Mouse (Mus musculus) megakaryocyte, embryonic 14.5 days (primary cell): ENCODE measurements around the gene Tns2. TPM values are rescaled to one million over a fixed set of nuclear protein-coding genes. Genes with fewer than 3 reads are reported as not detected.

ENCODE experiments used
- H3K27me3 ChIP-seq: replicated peaks from 2 replicates; pipeline ENCODE3; 2012; ENCODE audit warnings: inconsistent platforms
- H3K36me3 ChIP-seq: replicated peaks from 2 replicates; pipeline ENCODE3; 2012; ENCODE audit warnings: low read length, inconsistent platforms, mixed read lengths
- H3K4me1 ChIP-seq: 2 replicates; pipeline ENCODE4 v1.6.1; 2012; ENCODE audit warnings: inconsistent platforms
- H3K4me3 ChIP-seq: replicated peaks from 2 replicates; pipeline ENCODE3; 2012; ENCODE audit warnings: moderate library complexity, mild to moderate bottlenecking, inconsistent platforms
- H3K9me3 ChIP-seq: 2 replicates; pipeline ENCODE4 v1.6.1; 2012; ENCODE audit warnings: inconsistent platforms
- FLI1 ChIP-seq: IDR thresholded peaks from 2 replicates; pipeline ENCODE4 v1.6.1; 2012; ENCODE audit warnings: low read length, inconsistent platforms, mixed read lengths
- GATA1 ChIP-seq: IDR thresholded peaks from 3 replicates; pipeline ENCODE4 v1.6.1; 2012; ENCODE audit warnings: mixed read lengths, low read length, inconsistent platforms, borderline replicate concordance
- polyA plus RNA-seq: library from polyadenylated mRNA; stranded (reverse); fragments of >175 nt; gene quantifications from 2 replicates; pipeline ENCODE4 v1.2.3, GENCODE M21; 2012; ENCODE audit warnings: low replicate concordance; ENCODE audit not compliant: insufficient read depth

Tns2 gene
- polyA plus RNA-seq, 1 experiment, result 0.43 TPM

DNA sequence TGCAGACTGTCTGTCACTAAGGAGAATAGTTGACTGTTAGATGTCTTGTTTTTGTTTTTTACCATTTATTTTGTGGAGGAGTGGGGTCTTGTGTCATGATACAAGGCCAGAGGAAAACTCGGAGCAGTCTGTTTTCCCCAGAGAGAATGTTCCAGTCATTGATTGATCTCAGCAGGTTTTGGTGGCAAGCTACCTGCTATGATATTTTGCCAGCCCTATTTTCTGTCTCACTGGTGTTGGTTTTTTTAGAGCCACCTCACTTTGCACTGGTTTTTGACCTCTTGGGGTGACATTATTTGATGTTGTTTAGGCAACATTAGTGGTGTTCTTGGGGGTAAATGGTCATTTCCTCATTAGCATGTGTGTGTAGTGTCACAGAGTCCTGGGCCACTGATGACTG lies 8.5 kb upstream of the Tns2 start:
- H3K9me3 ChIP-seq, result no peaks in the 10 kb centered on the region
- TF ChIP-seq FLI1 (no peak), GATA1 (no peak)
- H3K4me1 ChIP-seq, result peaks cover 54% of the 10 kb centered on the region
- peaks cover 99% of the 10 kb centered on the region for H3K36me3 ChIP-seq
- H3K4me3 ChIP-seq, result no peak overlapping the region
- no peaks in the 10 kb centered on the region for H3K27me3 ChIP-seq

DNA sequence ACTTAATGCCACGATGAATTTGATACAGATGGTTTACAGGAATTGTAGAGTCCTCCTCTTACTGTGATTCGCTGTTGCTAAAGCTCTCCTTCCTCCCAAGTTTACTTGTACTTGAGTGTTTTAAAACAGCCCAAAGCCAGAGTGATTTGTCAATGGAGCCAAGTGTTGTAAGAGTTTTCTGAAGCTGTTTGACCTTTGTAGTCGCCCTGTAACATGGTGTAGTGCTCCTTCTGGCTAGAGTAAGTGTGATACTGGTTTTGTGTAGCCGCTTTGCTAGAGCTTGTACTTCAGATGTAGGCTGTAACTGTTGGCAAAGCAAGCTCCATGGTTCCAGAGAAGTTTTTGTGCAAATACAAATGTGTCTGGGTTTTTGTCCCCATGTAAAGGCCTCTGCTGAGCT lies 8.0 kb upstream of the Tns2 start:
- Histone ChIP-seq H3K4me3 (no peak overlapping the region), H3K4me1 (peaks cover 57% of the 10 kb centered on the region), H3K9me3 (no peaks in the 10 kb centered on the region), H3K27me3 (no peaks in the 10 kb centered on the region), H3K36me3 (peaks cover 95% of the 10 kb centered on the region)
- no peak for TF ChIP-seq GATA1

DNA sequence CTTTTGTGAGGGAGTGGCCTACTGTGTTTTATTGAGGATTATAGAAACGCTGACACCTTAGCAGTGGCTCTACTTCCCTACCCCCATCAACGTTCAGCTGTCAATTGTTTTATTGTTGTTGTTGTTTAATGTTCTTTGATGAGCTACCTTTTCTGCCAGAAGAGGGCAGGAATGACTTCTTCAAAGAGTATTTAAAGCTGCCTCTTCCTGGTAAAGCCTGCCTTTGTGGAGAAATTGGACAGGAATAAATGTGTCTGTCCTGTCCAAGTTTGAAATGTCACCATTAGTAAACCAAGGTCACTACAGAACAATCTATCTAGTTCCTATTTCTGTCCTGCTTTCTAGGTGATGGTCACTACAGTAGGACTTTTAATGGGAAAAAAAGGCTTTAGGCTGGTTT lies 6.1 kb upstream of the Tns2 start:
- TF ChIP-seq GATA1 (no peak), FLI1 (no peak)
- Histone ChIP-seq H3K27me3 (peaks cover 3% of the 10 kb centered on the region), H3K4me1 (peaks cover 63% of the 10 kb centered on the region), H3K9me3 (no peaks in the 10 kb centered on the region), H3K36me3 (peaks cover 90% of the 10 kb centered on the region), H3K4me3 (no peak overlapping the region)

DNA sequence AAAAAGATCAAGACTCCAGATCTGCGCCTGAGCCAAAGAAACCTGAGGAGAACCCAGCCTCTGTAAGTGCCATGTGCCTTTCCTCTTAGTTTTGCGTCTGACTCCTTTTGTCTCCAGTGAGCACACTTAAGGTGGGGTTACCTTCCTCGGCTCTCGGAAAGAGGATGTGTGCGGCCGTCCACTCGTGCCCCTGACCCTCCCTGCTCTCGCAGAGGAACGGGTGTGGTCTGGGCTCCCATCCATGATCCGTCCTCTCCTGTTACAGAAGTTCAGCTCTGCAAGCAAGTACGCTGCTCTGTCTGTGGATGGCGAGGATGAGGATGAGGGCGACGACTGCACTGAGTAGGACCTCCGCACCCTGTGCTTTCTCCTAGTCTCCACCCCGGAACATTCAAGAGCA lies 5.2 kb upstream of the Tns2 start:
- H3K4me1 ChIP-seq, result peaks cover 64% of the 10 kb centered on the region
- peaks cover 82% of the 10 kb centered on the region for H3K36me3 ChIP-seq
- no peaks in the 10 kb centered on the region for H3K9me3 ChIP-seq
- no peak overlapping the region for H3K4me3 ChIP-seq
- peaks cover 6% of the 10 kb centered on the region for H3K27me3 ChIP-seq
- no peak for TF ChIP-seq FLI1
- no peak for TF ChIP-seq GATA1

DNA sequence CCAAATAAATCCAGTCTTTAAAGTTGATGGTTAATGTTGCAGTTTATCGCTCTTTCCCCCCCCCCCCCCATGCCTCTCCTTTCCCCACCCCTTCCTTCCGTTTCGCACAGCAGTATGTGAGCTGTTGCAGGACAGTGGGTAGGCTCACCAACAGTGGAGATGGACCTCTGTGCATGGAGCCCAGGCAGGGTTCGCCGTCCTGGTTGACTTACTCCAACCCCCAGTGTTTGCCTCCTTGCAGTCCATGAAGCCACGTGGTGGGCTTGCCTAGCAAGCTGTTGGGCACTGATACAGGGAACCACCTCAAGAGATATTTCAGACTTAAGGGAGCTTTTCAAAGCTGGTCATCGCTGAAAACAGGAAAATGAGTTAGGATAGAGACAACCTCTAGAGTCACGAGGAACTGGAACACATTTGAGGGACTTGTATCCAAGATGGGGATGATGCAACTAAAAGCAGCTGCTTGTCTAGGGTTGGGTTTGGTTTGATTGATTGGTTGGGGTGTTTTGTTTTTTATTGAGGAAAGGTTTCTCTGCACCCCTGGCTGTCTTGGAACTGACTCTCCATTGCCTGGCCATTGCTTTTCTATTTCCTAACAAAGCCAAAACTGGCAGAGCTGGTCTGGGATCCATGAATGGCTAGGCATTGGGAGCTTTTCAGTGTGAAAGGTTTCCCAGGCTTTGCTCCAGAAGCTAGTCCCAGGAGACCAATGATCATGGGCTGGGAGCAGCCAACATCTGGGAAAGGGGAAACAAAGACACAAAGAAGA lies 2.9 kb upstream of the Tns2 start:
- H3K27me3 ChIP-seq, result peaks cover 22% of the 10 kb centered on the region
- peaks cover 58% of the 10 kb centered on the region for H3K36me3 ChIP-seq
- H3K4me1 ChIP-seq, result peaks cover 71% of the 10 kb centered on the region
- no peaks in the 10 kb centered on the region for H3K9me3 ChIP-seq
- no peak overlapping the region for H3K4me3 ChIP-seq
- TF ChIP-seq FLI1 (no peak), GATA1 (no peak)

DNA sequence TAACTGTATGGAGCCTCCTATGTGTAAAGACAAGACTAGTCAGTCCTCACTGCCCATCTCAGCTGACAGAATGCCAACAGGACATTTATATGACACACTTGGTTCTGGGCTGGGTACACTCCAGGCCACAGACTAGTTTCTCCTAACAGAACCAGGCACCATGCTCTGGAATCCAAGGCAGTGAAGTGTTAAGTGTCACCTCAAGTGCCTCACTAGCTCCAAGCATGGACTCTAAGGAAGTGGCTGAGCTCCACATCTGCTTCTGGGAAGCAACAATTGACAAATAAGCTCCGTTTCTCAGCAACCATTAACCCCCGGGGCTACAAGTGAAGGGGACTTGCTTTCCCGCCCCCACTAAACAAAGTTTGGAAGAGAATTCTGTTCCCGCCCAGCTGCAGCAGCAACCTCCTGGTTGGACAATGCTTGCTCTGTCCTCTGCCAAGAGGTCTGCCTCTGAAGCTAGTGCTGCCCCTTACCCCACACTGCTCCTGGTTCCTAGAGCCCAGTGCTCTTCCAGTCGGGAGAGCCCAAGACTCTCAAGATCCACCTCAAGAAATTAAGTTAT lies 2.1 kb upstream of the Tns2 start:
- H3K9me3 ChIP-seq, result no peaks in the 10 kb centered on the region
- peaks cover 28% of the 10 kb centered on the region for H3K27me3 ChIP-seq
- no peak for TF ChIP-seq FLI1
- no peak for TF ChIP-seq GATA1
- peaks cover 73% of the 10 kb centered on the region for H3K4me1 ChIP-seq
- no peak overlapping the region for H3K4me3 ChIP-seq
- peaks cover 51% of the 10 kb centered on the region for H3K36me3 ChIP-seq

DNA sequence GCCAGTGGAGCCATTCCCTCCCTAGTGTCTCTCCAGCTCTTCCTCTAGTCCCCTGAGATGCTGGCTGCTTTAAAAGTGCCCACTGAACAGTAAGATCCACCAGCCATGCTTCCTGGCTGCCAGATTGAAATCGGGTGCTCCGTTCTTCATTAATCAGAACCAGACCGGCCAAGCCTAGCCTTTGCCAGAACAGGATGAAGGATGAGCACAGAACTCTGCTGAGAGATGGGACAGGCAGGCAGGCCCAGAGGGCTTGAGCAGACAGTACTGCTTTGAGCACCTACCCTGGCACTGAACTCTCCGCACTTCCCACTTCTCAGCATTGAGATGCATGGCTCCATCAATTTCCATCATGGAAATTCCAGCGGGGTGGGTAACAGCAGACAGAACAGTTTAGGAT lies 953 bp upstream of the Tns2 start:
- Histone ChIP-seq H3K9me3 (no peaks in the 10 kb centered on the region), H3K27me3 (peaks cover 40% of the 10 kb centered on the region), H3K4me3 (peak overlapping the region; percentile 91), H3K36me3 (peaks cover 39% of the 10 kb centered on the region), H3K4me1 (peaks cover 85% of the 10 kb centered on the region)
- TF ChIP-seq GATA1, result no peak
- TF ChIP-seq FLI1, result no peak

DNA sequence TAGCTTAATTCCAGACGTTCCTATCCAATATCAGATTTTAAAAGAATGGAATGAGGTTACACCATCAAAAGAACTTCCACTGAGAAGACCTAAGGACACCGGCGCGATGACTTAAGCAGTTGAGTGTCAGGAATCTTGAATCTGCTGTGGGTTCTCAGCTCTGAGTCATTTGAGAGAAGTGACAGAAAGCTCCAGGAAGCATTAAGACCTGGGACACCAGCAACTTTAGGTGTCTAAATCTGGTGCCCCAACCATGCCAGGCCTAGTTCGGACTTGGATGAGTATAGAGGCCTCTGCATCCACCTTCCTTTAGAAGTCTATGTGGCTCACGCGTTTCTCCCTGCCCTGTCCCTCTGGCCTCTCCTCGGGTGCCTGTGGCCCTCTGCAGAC lies 447 bp upstream of the Tns2 start:
- Histone ChIP-seq H3K4me3 (peak overlapping the region; percentile 91), H3K27me3 (peaks cover 44% of the 10 kb centered on the region), H3K36me3 (peaks cover 34% of the 10 kb centered on the region), H3K4me1 (peaks cover 89% of the 10 kb centered on the region), H3K9me3 (no peaks in the 10 kb centered on the region)
- TF ChIP-seq FLI1, result no peak
- TF ChIP-seq GATA1, result no peak

DNA sequence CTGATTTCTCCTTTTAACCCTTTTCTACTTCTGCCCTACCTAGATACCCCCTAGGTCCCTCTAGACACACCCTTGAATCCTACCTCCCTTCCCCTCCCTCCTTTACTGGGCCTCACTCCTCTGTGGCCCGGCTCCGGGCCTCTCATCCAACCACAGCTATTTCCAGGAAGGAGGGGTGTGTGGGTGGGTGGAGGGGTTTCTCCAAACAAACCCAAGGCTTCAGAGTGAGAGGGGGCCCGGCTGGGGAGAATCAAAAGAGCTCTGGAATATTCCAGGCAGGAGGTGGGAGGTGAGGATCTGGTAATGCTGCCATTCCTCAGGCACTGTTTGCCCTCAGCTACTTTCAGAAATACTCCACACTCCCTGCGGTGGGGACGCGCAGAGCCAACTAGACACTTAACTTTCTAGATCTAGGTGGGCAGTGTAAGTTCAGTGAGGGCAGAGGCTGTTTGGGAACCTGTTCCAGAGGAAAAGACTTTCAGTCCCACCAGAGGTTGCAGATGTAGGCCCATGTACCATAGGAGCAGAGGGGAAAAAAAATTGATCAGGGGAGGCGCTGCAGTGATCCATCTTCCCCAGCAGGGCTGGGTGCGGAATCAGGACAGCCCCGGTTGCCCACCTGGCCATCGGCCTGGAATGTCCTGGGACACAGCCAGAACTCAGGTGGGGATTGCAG lies 921 bp downstream of the Tns2 start:
- Histone ChIP-seq H3K27me3 (peaks cover 55% of the 10 kb centered on the region), H3K4me3 (no peak overlapping the region)

More for the DNA sequence above, 921 bp downstream of the Tns2 start:
- H3K4me1 ChIP-seq, result peaks cover 92% of the 10 kb centered on the region
- no peaks in the 10 kb centered on the region for H3K9me3 ChIP-seq
- TF ChIP-seq FLI1 (no peak), GATA1 (no peak)
- peaks cover 20% of the 10 kb centered on the region for H3K36me3 ChIP-seq
